Mouse (Mus musculus): ENCODE data around the gene Smc1b. TPM values are rescaled to one million over a fixed set of nuclear protein-coding genes. Genes with fewer than 3 reads are reported as not detected.

Gene Smc1b
- polyA plus RNA-seq, 1 experiment from 2014 or later, result 0.08 TPM

- H3K27ac ChIP-seq (ENCODE audit: low read depth, low read length), result no peak overlapping the region
- DNase-seq (ENCODE audit: low spot score), result no peak
Observed at GRCm38 (mm10) chr15:85167086-85167679, 35.4 kb upstream of the Smc1b start.

GRCm38 (mm10) chr15:85166433-85166933 lies 34.7 kb upstream of the Smc1b start:
- no peak overlapping the region for H3K27ac ChIP-seq (ENCODE audit: low read depth, low read length)
- H3K4me1 ChIP-seq (replicated peaks; ENCODE audit: control insufficient read depth, insufficient read depth, low read length), result peaks cover 4% of the 10 kb centered on the region; the same call in 1 of the 2 replicates
- DNase-seq (ENCODE audit: low spot score) (peak; percentile 46), ATAC-seq (ENCODE audit: low FRiP score) (no peak)
- H3K4me2 ChIP-seq (replicated peaks; ENCODE audit: low read depth, low read length), result no peak overlapping the region; the same call in 1 of the 2 replicates
- H3K27me3 ChIP-seq (ENCODE audit: control insufficient read depth, insufficient read depth, low read length), result no peaks in the 10 kb centered on the region
- H3K36me3 ChIP-seq (ENCODE audit: control insufficient read depth, insufficient read depth, low read length), result no peaks in the 10 kb centered on the region
- no peak overlapping the region; the same call in 1 of the 2 replicates for H3K9ac ChIP-seq (ENCODE audit: low read depth, low read length)
- H3K9me3 ChIP-seq (ENCODE audit: control insufficient read depth, low read length), result no peaks in the 10 kb centered on the region
- WGBS, result 22% methylated on average over 11 of the region's 11 CpGs
- H3K4me3 ChIP-seq (ENCODE audit: low read depth, low read length), result no peak overlapping the region

More at GRCm38 (mm10) chr15:85167086-85167679, 35.4 kb upstream of the Smc1b start:
- Histone ChIP-seq H3K4me1 (replicated peaks; ENCODE audit: control insufficient read depth, insufficient read depth, low read length) (peaks cover 4% of the 10 kb centered on the region; the same call in 1 of the 2 replicates), H3K9me3 (ENCODE audit: control insufficient read depth, low read length) (no peaks in the 10 kb centered on the region), H3K27me3 (ENCODE audit: control insufficient read depth, insufficient read depth, low read length) (no peaks in the 10 kb centered on the region), H3K9ac (ENCODE audit: low read depth, low read length) (no peak overlapping the region), H3K36me3 (ENCODE audit: control insufficient read depth, insufficient read depth, low read length) (no peaks in the 10 kb centered on the region), H3K4me2 (replicated peaks; ENCODE audit: low read depth, low read length) (no peak overlapping the region), H3K4me3 (ENCODE audit: low read depth, low read length) (no peak overlapping the region)
- WGBS, result 49% methylated on average over 12 of the region's 12 CpGs
- no peak for ATAC-seq (ENCODE audit: low FRiP score)

- DNase-seq (ENCODE audit: low spot score) (no peak), ATAC-seq (ENCODE audit: low FRiP score) (no peak)
- Histone ChIP-seq H3K9me3 (ENCODE audit: control insufficient read depth, low read length) (no peaks in the 10 kb centered on the region), H3K4me1 (replicated peaks; ENCODE audit: control insufficient read depth, insufficient read depth, low read length) (peaks cover 4% of the 10 kb centered on the region; the same call in 1 of the 2 replicates), H3K4me3 (ENCODE audit: low read depth, low read length) (no peak overlapping the region), H3K4me2 (replicated peaks; ENCODE audit: low read depth, low read length) (no peak overlapping the region), H3K27me3 (ENCODE audit: control insufficient read depth, insufficient read depth, low read length) (no peaks in the 10 kb centered on the region), H3K27ac (ENCODE audit: low read depth, low read length) (no peak overlapping the region), H3K9ac (ENCODE audit: low read depth, low read length) (no peak overlapping the region), H3K36me3 (ENCODE audit: control insufficient read depth, insufficient read depth, low read length) (no peaks in the 10 kb centered on the region)
- 58% methylated on average over 21 of the region's 21 CpGs for WGBS
Observed at GRCm38 (mm10) chr15:85162693-85163663, 31.2 kb upstream of the Smc1b start.

GRCm38 (mm10) chr15:85161416-85161815 lies 29.7 kb upstream of the Smc1b start:
- Histone ChIP-seq H3K4me2 (replicated peaks; ENCODE audit: low read depth, low read length) (no peak overlapping the region), H3K4me1 (replicated peaks; ENCODE audit: control insufficient read depth, insufficient read depth, low read length) (no peaks in the 10 kb centered on the region; the same call in 1 of the 2 replicates), H3K27ac (ENCODE audit: low read depth, low read length) (no peak overlapping the region), H3K4me3 (ENCODE audit: low read depth, low read length) (no peak overlapping the region), H3K36me3 (ENCODE audit: control insufficient read depth, insufficient read depth, low read length) (no peaks in the 10 kb centered on the region), H3K27me3 (ENCODE audit: control insufficient read depth, insufficient read depth, low read length) (no peaks in the 10 kb centered on the region), H3K9ac (ENCODE audit: low read depth, low read length) (no peak overlapping the region), H3K9me3 (ENCODE audit: control insufficient read depth, low read length) (no peaks in the 10 kb centered on the region)
- DNase-seq (ENCODE audit: low spot score) (no peak), ATAC-seq (ENCODE audit: low FRiP score) (no peak)

- DNase-seq (ENCODE audit: low spot score), result no peak
- no peak overlapping the region for H3K27ac ChIP-seq (ENCODE audit: low read depth, low read length)
- no peak overlapping the region for H3K4me2 ChIP-seq (replicated peaks; ENCODE audit: low read depth, low read length)
- ATAC-seq (ENCODE audit: low FRiP score), result no peak
- H3K4me1 ChIP-seq (replicated peaks; ENCODE audit: control insufficient read depth, insufficient read depth, low read length), result no peaks in the 10 kb centered on the region
- no peaks in the 10 kb centered on the region for H3K27me3 ChIP-seq (ENCODE audit: control insufficient read depth, insufficient read depth, low read length)
- WGBS, result 83% methylated on average over 4 of the region's 4 CpGs
- H3K4me3 ChIP-seq (ENCODE audit: low read depth, low read length), result no peak overlapping the region
- H3K36me3 ChIP-seq (ENCODE audit: control insufficient read depth, insufficient read depth, low read length), result no peaks in the 10 kb centered on the region
- H3K9me3 ChIP-seq (ENCODE audit: control insufficient read depth, low read length), result no peaks in the 10 kb centered on the region
- H3K9ac ChIP-seq (ENCODE audit: low read depth, low read length), result no peak overlapping the region
Observed at GRCm38 (mm10) chr15:85156198-85156597, 24.4 kb upstream of the Smc1b start.

GRCm38 (mm10) chr15:85154091-85154490 lies 22.3 kb upstream of the Smc1b start:
- no peak overlapping the region for H3K4me3 ChIP-seq (ENCODE audit: low read depth, low read length)
- no peaks in the 10 kb centered on the region for H3K9me3 ChIP-seq (ENCODE audit: control insufficient read depth, low read length)
- H3K4me1 ChIP-seq (replicated peaks; ENCODE audit: control insufficient read depth, insufficient read depth, low read length), result no peaks in the 10 kb centered on the region
- DNase-seq (ENCODE audit: low spot score) (no peak), ATAC-seq (ENCODE audit: low FRiP score) (no peak)
- no peaks in the 10 kb centered on the region for H3K27me3 ChIP-seq (ENCODE audit: control insufficient read depth, insufficient read depth, low read length)
- H3K27ac ChIP-seq (ENCODE audit: low read depth, low read length), result no peak overlapping the region
- H3K9ac ChIP-seq (ENCODE audit: low read depth, low read length), result no peak overlapping the region
- no peak overlapping the region for H3K4me2 ChIP-seq (replicated peaks; ENCODE audit: low read depth, low read length)
- H3K36me3 ChIP-seq (ENCODE audit: control insufficient read depth, insufficient read depth, low read length), result no peaks in the 10 kb centered on the region
- WGBS, result 93% methylated on average over 3 of the region's 3 CpGs

- DNase-seq (ENCODE audit: low spot score) (no peak), ATAC-seq (ENCODE audit: low FRiP score) (no peak)
- Histone ChIP-seq H3K4me3 (ENCODE audit: low read depth, low read length) (no peak overlapping the region), H3K27ac (ENCODE audit: low read depth, low read length) (no peak overlapping the region), H3K4me2 (replicated peaks; ENCODE audit: low read depth, low read length) (no peak overlapping the region), H3K9ac (ENCODE audit: low read depth, low read length) (no peak overlapping the region), H3K27me3 (ENCODE audit: control insufficient read depth, insufficient read depth, low read length) (no peaks in the 10 kb centered on the region), H3K9me3 (ENCODE audit: control insufficient read depth, low read length) (no peaks in the 10 kb centered on the region), H3K36me3 (ENCODE audit: control insufficient read depth, insufficient read depth, low read length) (no peaks in the 10 kb centered on the region), H3K4me1 (replicated peaks; ENCODE audit: control insufficient read depth, insufficient read depth, low read length) (no peaks in the 10 kb centered on the region)
- 71% methylated on average over 3 of the region's 3 CpGs for WGBS
Observed at GRCm38 (mm10) chr15:85152577-85152976, 20.8 kb upstream of the Smc1b start.

GRCm38 (mm10) chr15:85151433-85151918 lies 19.7 kb upstream of the Smc1b start:
- WGBS, result 29% methylated on average over 13 of the region's 13 CpGs
- H3K9ac ChIP-seq (ENCODE audit: low read depth, low read length), result no peak overlapping the region
- peak; percentile 38; the same call in 1 of the 2 replicates for ATAC-seq (ENCODE audit: low FRiP score)

More at GRCm38 (mm10) chr15:85151433-85151918, 19.7 kb upstream of the Smc1b start:
- peak; percentile 87 for DNase-seq (ENCODE audit: low spot score)
- H3K9me3 ChIP-seq (ENCODE audit: control insufficient read depth, low read length), result no peaks in the 10 kb centered on the region
- no peaks in the 10 kb centered on the region for H3K4me1 ChIP-seq (replicated peaks; ENCODE audit: control insufficient read depth, insufficient read depth, low read length)
- no peaks in the 10 kb centered on the region for H3K36me3 ChIP-seq (ENCODE audit: control insufficient read depth, insufficient read depth, low read length)
- H3K27ac ChIP-seq (ENCODE audit: low read depth, low read length), result no peak overlapping the region
- no peak overlapping the region for H3K4me3 ChIP-seq (ENCODE audit: low read depth, low read length)
- H3K27me3 ChIP-seq (ENCODE audit: control insufficient read depth, insufficient read depth, low read length), result no peaks in the 10 kb centered on the region
- H3K4me2 ChIP-seq (replicated peaks; ENCODE audit: low read depth, low read length), result no peak overlapping the region

Data from hindbrain, embryonic 11.5 days (tissue).